Mouse (Mus musculus) hindbrain, embryonic 14.5 days (tissue): ENCODE data around the gene Aldh1b1. TPM values are rescaled to one million over a fixed set of nuclear protein-coding genes. Genes with fewer than 3 reads are reported as not detected.

ENCODE experiments used
- ATAC-seq: fragments of 200-750 bp; cut with Nextera tagmentation; 2 replicates; pipeline ENCODE4 v1.8.0; 2017; ENCODE audit warnings: moderate number of reproducible peaks, mild to moderate bottlenecking, moderate TSS enrichment, moderate library complexity; ENCODE audit not compliant: low FRiP score
- DNase-seq: peaks from one replicate; pipeline ENCODE4 v3.0.0-alpha.2; 2015; ENCODE audit warnings: low spot score
- H3K27ac ChIP-seq: fragments of 300-500 bp; sonication (generic); 2 replicates; pipeline ENCODE4 v1.5.1; 2014; ENCODE audit warnings: mild to moderate bottlenecking, moderate library complexity
- H3K27me3 ChIP-seq: fragments of 300-500 bp; sonication (generic); 2 replicates; pipeline ENCODE4 v1.6.1; 2014; ENCODE audit warnings: mild to moderate bottlenecking, low read length, mixed read lengths; ENCODE audit not compliant: control insufficient read depth, insufficient read depth
- H3K36me3 ChIP-seq: fragments of 300-500 bp; sonication (generic); replicated peaks from 2 replicates; pipeline ENCODE4 v1.6.1; 2014; ENCODE audit not compliant: control insufficient read depth, insufficient read depth
- H3K4me1 ChIP-seq: fragments of 300-500 bp; sonication (generic); replicated peaks from 2 replicates; pipeline ENCODE4 v1.6.1; 2014; ENCODE audit warnings: antibody characterized with exemption, low read length, mixed read lengths; ENCODE audit not compliant: control insufficient read depth, insufficient read depth
- H3K4me2 ChIP-seq: fragments of 300-500 bp; sonication (generic); replicated peaks from 2 replicates; pipeline ENCODE4 v1.6.1; 2014; ENCODE audit warnings: mild to moderate bottlenecking, moderate library complexity
- H3K4me3 ChIP-seq: fragments of 300-500 bp; sonication (generic); replicated peaks from 2 replicates; pipeline ENCODE4 v1.5.1; 2014; ENCODE audit warnings: mild to moderate bottlenecking, low read length
- H3K9ac ChIP-seq: fragments of 300-500 bp; sonication (generic); 2 replicates; pipeline ENCODE4 v1.6.1; 2014
- H3K9me3 ChIP-seq: fragments of 300-500 bp; sonication (generic); 2 replicates; pipeline ENCODE4 v1.6.1; 2016; ENCODE audit warnings: low read length; ENCODE audit not compliant: control insufficient read depth
- WGBS: fragments of 180-500 bp; shearing (Covaris S2); extraction: QIAGEN DNeasy Blood & Tissue Kit; methylation state at CpG from one replicate; pipeline ENCODE4 v1.1.7; 2014; 5-methylcytosine and 5-hydroxymethylcytosine counted together
- polyA plus RNA-seq: library from polyadenylated mRNA; unstranded; fragments of >200 nt; fragmentation: Nextera tagmentation; extraction: Ambion mirVana; gene quantifications from 2 replicates; pipeline ENCODE4 v1.2.1, GENCODE M21; 2014

The Aldh1b1 gene
- 9.6 and 10.8 TPM in 2 replicates for polyA plus RNA-seq

- Histone ChIP-seq H3K9ac (peak within 1 kb of the TSS; percentile 63), H3K27me3 (no peaks in the 10 kb centered on the region), H3K4me3 (peak within 1 kb of the TSS; percentile 42), H3K9me3 (no peaks in the 10 kb centered on the region), H3K27ac (0 out of 2 replicates have a peak within 1 kb of the TSS, but pooled peaks have one; percentile 10), H3K4me1 (peaks cover 7% of the 10 kb centered on the region), H3K36me3 (peaks cover 10% of the 10 kb centered on the region; the same call in 1 of the 2 replicates), H3K4me2 (peak within 1 kb of the TSS; percentile 75)
- ATAC-seq = peak; percentile 85
- DNase-seq = peak; percentile 81
- WGBS = under 1% methylated on average over 26 of the region's 26 CpGs
Observed at GRCm38 (mm10) chr4:45798964-45799363, at the start of gene Aldh1b1. Gene Aldh1b1, plus strand, starts transcription at chr4:45799022.

- WGBS = 87% methylated on average over 10 of the region's 10 CpGs
- Histone ChIP-seq H3K27ac (no peak overlapping the region), H3K9me3 (no peaks in the 10 kb centered on the region), H3K9ac (no peak overlapping the region), H3K4me3 (no peak overlapping the region), H3K27me3 (no peaks in the 10 kb centered on the region), H3K36me3 (no peaks in the 10 kb centered on the region), H3K4me2 (no peak overlapping the region), H3K4me1 (peaks cover 8% of the 10 kb centered on the region; the same call in 1 of the 2 replicates)
- DNase-seq (no peak), ATAC-seq (no peak)
Observed at GRCm38 (mm10) chr4:45749449-45749848, 49.4 kb upstream of the Aldh1b1 start.

GRCm38 (mm10) chr4:45750477-45750876 lies 48.3 kb upstream of the Aldh1b1 start:
- ATAC-seq (no peak), DNase-seq (no peak)
- no peaks in the 10 kb centered on the region for H3K27me3 ChIP-seq
- H3K36me3 ChIP-seq = no peaks in the 10 kb centered on the region
- no peak overlapping the region for H3K4me3 ChIP-seq
- no peak overlapping the region for H3K4me2 ChIP-seq
- WGBS = 90% methylated on average over 6 of the region's 6 CpGs
- no peaks in the 10 kb centered on the region for H3K9me3 ChIP-seq
- peaks cover 12% of the 10 kb centered on the region; the same call in 1 of the 2 replicates for H3K4me1 ChIP-seq
- H3K27ac ChIP-seq = no peak overlapping the region
- no peak overlapping the region for H3K9ac ChIP-seq

GRCm38 (mm10) chr4:45753211-45753809 lies 45.5 kb upstream of the Aldh1b1 start:
- Histone ChIP-seq H3K4me1 (peaks cover 20% of the 10 kb centered on the region), H3K4me3 (no peak overlapping the region), H3K9ac (no peak overlapping the region), H3K9me3 (no peaks in the 10 kb centered on the region), H3K27ac (no peak overlapping the region), H3K36me3 (no peaks in the 10 kb centered on the region), H3K27me3 (no peaks in the 10 kb centered on the region), H3K4me2 (no peak overlapping the region)
- 33% methylated on average over 6 of the region's 6 CpGs for WGBS
- DNase-seq (no peak), ATAC-seq (no peak)

- Histone ChIP-seq H3K27ac (peak overlapping the region; percentile 43; the same call in 1 of the 2 replicates), H3K4me2 (no peak overlapping the region), H3K9ac (no peak overlapping the region), H3K9me3 (no peaks in the 10 kb centered on the region), H3K4me1 (peaks cover 22% of the 10 kb centered on the region), H3K27me3 (no peaks in the 10 kb centered on the region), H3K36me3 (no peaks in the 10 kb centered on the region), H3K4me3 (no peak overlapping the region)
- ATAC-seq = no peak
- DNase-seq = no peak
- WGBS = 54% methylated on average over 4 of the region's 4 CpGs
Observed at GRCm38 (mm10) chr4:45754171-45754570, 44.7 kb upstream of the Aldh1b1 start.

GRCm38 (mm10) chr4:45755097-45755496 lies 43.7 kb upstream of the Aldh1b1 start:
- Histone ChIP-seq H3K9ac (no peak overlapping the region), H3K4me2 (no peak overlapping the region), H3K27ac (peak overlapping the region; percentile 43; the same call in 1 of the 2 replicates), H3K36me3 (no peaks in the 10 kb centered on the region), H3K9me3 (no peaks in the 10 kb centered on the region), H3K27me3 (no peaks in the 10 kb centered on the region), H3K4me3 (no peak overlapping the region), H3K4me1 (peaks cover 22% of the 10 kb centered on the region)
- WGBS = 36% methylated on average over 9 of the region's 9 CpGs
- DNase-seq (no peak), ATAC-seq (no peak)

- Histone ChIP-seq H3K4me1 (peaks cover 22% of the 10 kb centered on the region), H3K4me2 (no peak overlapping the region), H3K4me3 (no peak overlapping the region), H3K36me3 (no peaks in the 10 kb centered on the region), H3K27me3 (no peaks in the 10 kb centered on the region), H3K9me3 (no peaks in the 10 kb centered on the region), H3K9ac (no peak overlapping the region), H3K27ac (peak overlapping the region; percentile 7)
- DNase-seq (no peak), ATAC-seq (peak; percentile 21; the same call in 1 of the 2 replicates)
- 57% methylated on average over 17 of the region's 17 CpGs for WGBS
Observed at GRCm38 (mm10) chr4:45755881-45756280, 42.9 kb upstream of the Aldh1b1 start.

GRCm38 (mm10) chr4:45757941-45758340 lies 40.9 kb upstream of the Aldh1b1 start:
- WGBS = 44% methylated on average over 5 of the region's 5 CpGs
- Histone ChIP-seq H3K27ac (no peak overlapping the region), H3K9me3 (no peaks in the 10 kb centered on the region), H3K36me3 (no peaks in the 10 kb centered on the region), H3K9ac (no peak overlapping the region), H3K4me3 (no peak overlapping the region), H3K27me3 (no peaks in the 10 kb centered on the region), H3K4me2 (no peak overlapping the region), H3K4me1 (peaks cover 25% of the 10 kb centered on the region)
- DNase-seq (no peak), ATAC-seq (no peak)

- H3K27me3 ChIP-seq = no peaks in the 10 kb centered on the region
- no peak overlapping the region for H3K9ac ChIP-seq
- ATAC-seq = no peak
- 65% methylated on average over 8 of the region's 8 CpGs for WGBS
- H3K4me3 ChIP-seq = no peak overlapping the region
- H3K4me2 ChIP-seq = no peak overlapping the region
- no peaks in the 10 kb centered on the region for H3K9me3 ChIP-seq
- H3K4me1 ChIP-seq = peaks cover 31% of the 10 kb centered on the region
- H3K27ac ChIP-seq = no peak overlapping the region
- H3K36me3 ChIP-seq = no peaks in the 10 kb centered on the region
- DNase-seq = no peak
Observed at GRCm38 (mm10) chr4:45759411-45759810, 39.4 kb upstream of the Aldh1b1 start.
